Mouse (Mus musculus) 3134 (cell line): ENCODE data around the gene Golt1b.
"Not testable (repeated sequence)": the region's sequence is repeated elsewhere in the genome, so short reads cannot be mapped to it uniquely, and the experiment has no call there.

Experiments
- DNase-seq: peaks from one replicate; pipeline ENCODE4 v3.0.0-alpha.2; 2011; ENCODE audit warnings: low spot score; ENCODE audit not compliant: insufficient read length; ENCODE audit errors: extremely low read depth

The Golt1b gene

DNA sequence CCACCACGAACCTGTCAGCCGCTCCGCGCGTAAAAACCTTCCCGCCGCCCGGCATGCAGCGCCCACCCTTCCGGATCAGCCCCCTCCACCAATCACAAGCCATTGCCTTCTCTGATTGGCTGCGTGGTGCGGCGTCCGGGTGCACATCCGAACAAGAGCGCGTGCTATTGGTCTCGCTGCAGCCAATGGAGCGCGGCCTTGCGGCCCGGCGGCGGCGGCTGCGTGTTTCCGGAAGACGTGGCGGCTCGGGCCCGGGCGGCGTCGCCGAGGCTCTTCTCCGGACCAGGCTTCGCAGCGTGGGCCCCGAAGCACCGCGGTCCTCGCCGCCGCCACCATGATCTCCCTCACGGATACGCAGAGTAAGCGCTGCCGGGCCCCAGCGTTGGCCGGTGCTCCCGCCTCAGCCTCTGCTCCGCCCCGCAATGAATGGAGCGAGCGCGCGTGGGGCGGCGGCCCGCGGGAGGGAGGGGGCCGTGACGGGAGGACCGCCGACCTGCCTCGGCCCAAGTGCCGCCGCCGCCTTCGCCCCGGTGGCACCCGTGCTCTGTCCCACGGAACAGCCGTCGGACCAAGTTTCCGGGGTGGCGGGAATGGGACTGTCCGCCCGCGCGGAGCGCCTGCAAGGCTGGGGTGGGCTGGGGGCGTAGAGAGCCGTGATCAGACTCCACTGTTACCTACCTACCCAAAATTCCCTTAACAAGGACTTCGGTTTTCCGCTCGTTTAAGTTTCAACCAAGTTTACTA, at the start of gene Golt1b, which contains the start of gene Recql:
Gene Golt1b (plus strand): TSS at position 211 of the 744 bp plus-strand sequence.
Gene Recql (minus strand): TSS at position 77 of the 744 bp plus-strand sequence.
- peak; percentile 99 for DNase-seq

DNA sequence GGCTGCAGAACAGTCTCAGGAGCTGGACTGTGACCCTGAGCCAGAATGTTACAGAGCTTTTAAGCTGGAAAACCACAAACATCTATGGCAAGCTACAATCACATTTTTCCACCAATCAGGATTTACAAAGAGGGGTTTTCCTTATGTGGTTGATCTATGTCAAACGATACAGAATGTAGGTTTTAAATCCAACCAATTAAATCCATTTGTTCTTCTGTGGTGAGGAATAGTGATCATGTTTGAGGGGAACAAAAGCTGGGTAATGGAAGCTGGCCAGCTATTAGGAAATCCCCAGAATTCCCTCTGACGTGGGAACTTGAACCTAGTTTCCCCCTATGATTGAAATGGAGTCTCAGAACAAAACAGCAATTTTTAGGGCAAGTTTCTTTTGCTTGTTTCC, 48.1 kb upstream of the Golt1b start:
- DNase-seq: peak; percentile 54

DNA sequence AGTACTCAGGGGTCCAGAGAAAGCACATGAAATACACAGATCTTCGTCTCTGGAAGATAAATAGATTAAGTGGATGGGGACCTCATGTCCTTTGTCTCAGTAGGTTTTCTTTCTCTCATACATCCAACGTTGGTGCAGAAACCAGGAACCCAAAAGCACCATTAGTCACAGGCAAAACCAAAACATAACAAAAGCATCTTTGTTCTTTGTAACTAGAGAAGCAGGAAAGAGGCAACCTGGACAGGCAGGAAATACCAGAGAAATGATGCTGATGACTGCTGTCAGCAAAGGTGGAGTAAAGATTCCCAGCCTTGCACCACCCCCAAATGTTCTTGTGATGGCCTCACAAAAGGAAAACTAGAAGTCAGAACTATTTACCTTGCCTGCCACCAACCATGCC, 47.4 kb upstream of the Golt1b start:
- DNase-seq: peak; percentile 65

DNA sequence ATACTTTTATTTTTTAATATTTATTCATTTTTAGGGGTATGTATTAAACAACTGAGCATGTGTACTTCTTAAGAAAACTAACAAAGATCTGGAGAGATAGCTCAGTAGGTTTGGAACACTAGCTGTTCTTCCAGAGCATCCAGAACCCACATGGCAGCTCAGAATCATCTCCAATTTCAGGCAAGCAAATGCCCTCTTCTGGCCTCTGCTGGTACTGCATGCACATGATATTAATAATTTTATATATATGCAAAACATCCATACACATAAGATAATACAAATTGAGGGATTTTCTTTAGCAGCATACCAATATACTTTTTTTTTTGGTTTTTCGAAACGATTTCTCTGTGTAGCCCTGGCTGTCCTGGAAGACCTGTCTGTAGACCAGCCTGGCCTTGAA, 43.5 kb upstream of the Golt1b start:
- no peak for DNase-seq

DNA sequence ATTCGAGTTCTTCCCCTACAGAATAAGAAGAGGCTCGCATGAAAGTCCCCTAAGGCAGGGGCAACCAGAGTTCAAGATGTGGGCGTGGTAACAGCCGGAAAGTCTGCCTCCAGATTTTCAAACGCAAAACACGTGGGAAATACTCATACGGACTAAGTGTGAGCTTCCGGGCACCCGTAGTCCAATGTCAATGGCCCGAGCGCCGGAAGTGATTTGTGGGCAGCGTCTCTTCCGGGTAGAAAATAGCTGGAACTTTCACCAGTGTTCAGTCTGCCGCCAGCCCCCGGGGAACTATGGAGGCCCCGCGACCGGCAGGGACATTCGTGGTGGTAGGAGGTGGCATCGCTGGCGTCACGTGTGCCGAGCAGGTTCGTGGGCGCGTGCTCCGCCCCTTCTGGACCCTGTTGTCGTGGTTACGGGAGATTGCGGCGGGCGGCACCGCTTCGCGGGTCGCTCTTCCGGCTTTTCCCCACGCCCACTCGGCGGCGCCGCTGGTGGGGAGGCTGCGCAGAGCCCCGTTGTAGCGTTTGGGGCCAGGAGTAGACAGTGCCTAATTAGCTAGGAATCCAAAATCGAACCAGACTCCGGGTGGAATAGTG, 41.5 kb upstream of the Golt1b start, which contains the start of gene Pyroxd1:
Gene Pyroxd1 (plus strand): TSS at position 215 of the 599 bp plus-strand sequence.
- DNase-seq: peak; percentile 96

DNA sequence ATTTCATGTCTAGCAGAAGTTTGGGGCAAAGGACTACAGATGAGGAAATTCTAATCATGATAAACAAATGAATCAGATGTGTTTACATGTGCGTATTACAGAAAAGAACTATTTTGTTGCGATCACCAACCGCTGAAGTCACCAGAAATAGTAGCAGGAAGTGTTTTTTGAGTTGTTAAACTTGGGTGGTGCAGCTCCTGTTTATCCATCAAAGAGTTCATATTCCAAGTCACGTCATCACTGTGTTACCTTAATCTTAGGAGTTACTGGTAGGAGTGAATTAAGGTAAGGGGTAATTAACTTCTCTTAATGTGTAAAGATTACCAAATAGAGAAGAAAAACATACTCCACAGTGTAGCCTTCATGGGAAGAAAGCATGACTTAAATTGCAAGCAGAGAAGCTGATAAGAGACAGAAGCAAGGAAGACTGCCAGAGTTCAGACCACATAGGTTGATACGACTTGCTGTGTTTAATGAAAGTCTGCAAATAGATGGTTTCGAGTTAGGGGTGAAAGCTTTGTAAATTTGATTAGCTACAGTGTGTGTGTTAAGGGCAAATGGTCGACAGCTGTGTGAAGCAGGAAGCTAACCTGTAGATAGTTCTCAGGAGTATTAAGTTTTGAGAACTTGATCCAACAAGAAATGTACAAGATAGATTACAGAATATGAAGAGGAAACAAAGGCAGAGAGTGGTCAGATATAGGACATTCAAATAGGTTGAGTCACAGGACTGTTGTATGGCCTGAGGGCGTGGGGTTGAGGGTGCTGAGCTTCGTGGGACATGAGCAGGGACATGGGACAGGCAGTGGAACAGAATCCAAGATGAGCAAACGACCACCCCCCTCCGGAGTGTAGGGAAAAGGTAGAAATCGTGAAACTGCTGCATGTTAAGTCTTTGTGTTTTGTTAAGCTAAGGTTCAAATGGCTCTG, 40.6 kb upstream of the Golt1b start:
- no peak for DNase-seq

DNA sequence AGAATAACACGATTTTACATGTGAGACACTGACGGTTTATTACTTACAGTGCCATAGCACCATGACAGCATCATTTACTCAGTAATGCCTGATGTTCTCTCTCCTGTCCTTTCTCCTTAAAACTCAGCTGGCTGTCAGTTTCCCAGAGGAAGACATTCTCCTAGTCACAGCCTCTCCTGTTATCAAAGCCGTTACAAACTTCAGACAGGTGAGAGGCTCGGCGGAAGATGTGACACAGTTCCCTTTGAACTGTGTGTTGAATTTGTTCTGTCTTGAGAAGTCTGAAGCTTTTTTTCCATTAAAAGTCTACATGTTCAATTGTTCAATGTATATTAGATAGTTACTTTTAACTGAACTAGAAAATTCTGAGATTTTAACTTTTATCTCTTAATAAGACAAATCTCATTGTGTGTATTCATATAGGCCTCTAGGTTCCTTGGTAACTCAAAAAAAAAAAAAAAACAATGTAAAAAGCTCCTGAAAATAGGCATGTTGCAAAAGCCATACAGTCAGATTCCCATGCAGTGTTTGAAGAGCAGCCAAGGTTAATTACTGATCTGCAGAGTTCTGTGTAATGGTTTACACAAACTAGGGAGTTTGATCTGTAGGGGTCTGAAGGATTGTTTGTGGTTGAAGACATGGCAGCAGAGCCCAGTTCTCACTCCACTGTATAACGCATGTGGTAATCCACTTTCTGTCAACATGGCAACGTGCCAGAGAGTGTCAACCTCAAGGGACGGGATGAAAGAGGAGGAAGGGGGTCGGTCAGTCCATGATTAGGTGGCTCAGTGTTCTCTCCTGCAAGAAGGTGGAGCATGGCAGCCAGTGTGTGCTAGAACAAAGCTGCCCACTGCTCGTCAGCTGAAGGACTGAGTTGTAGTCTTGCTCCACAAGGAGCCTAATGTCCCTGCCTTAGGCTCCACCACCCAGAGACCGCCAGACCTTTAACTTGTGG, 39.3 kb upstream of the Golt1b start:
- DNase-seq: no peak

DNA sequence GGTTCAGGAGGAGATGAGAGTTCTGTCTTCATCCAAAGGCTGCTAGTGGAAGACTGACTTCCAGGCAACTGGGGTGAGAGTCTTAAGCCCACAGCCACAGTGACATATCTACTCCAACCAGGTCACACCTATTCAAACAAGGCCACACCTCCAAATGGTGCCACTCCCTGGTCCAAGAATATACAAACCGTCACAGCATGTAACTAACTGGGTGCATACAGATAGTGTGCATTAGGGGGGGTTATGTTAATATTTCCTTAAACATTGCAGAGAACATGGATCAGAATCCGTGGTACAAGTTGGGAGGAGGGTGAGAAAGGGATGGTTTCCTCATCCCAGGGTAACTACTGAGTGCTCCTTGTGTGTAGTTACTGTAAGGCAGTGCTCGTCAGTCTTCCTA, 34.9 kb upstream of the Golt1b start:
- DNase-seq: not testable (repeated sequence)

DNA sequence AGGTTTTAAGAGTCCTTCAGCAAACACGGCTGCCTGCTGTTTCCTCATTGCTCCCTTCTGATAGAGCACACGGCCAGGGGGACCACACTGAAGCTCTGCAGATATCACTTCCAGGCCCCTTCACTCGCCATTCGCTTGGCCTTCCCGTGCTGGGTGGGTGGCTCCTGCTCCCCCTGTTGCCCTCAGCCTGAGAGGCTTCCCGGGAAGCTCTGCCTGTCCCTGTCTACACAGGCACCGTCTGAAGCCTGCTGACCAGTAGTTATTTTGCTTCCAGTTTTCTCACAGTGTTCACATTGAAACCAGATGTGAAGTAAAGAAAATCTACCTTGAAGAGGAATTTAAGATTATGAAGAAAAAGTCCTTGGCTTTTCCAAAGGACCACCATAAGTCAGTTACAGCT, 29.9 kb upstream of the Golt1b start:
- no peak for DNase-seq

DNA sequence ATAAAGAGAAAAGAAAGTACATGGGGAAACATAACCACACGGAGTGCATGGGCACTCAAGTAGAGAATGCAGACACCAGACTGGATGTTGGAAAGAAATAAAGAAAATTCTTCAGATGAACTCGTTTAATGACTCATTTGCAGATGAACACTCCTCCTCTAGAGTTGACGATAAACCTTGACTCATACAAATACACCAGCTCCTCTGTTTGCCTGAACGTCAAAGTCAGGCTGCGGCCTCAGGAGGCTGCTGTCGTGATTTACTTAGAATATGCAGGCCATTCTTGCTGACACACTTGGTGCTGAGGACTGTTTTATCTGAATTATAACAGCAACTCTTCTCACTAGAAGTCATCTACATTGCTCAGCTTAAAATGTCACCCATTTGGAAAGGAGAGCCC, 25.0 kb upstream of the Golt1b start:
- no peak for DNase-seq

DNA sequence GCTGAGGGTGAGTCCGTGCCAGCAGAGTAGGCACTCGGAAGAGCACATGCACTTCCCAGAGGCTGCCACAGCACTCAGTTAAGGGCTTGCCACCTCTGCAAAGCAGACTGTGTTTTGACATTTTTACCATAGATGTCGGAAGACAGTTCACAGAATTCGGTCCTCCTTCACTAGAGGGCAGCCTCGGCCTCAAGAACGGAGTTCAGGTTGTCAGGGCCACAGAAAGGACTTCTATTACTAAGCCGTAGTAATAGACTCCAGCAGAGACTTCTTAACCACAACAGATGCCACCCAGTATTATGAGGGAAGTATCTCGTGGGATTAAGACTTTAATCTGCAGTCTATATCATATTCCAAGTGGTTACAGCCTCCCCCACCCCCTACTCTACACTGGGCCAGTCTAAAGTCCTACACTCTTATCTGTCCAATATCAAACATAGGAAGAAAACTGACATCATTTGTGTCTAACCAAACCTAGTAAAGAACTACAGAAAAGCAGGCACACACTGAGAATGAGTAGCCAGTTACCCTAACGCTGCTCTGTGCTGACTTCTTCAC, 23.9 kb upstream of the Golt1b start:
- DNase-seq: no peak

DNA sequence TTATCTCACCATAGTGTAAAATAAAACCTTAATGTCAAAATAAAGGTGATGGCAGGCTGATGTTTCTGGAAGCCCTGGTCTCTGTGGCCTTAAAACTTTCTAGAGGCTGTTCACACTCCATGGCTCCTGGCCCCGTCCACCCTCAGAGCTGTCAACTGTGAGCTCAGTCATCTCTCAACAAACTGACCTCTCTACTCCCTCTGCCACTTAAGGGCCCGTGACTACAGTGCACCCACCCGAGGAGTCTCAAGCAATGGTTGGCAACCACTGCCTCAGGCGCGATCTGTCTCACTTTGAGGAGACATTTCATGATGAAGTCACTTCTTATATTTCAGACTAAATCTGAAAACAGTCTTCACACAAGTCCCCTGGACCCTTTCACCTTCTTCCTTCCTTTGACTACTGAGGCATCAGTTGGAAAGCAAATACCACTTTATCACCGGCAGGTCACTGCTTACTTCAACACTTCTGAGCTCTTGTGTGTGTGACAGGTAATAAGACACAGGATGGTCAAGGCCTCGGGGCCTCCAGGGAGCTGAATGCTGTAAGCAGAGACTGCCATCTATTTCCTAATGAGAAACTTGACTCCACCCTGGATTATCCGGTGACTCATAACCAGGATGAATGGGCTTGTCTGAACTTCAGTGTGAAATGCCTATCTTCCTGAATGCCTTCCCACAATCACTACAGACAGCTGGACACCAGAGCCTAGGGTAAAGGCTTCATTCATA, 21.1 kb upstream of the Golt1b start:
- peak; percentile 48 for DNase-seq

DNA sequence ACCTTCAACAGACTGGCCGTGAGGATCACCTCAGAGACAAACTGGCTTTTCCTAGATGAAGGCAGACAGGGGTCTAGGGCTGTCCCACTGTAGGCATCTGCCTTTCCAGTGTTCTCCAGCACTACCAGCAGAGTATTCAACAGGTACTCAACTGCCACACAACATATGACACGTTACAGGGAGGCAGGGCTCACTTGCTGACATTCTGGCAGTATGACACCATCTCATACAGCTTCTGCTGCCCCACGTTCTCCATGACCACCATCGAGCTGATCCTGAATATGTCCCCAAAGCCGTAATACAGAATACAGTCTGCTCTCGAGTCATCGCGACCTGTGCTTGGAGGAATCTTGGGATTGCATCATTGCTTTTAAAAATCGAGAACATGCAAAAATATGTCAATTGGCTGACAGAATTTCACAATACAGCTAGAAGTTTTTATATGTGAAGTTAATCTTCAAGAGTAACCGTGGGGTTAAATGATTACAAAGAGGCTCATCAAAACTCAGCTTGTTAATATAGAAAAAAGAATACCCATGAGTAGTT, 20.5 kb upstream of the Golt1b start:
- DNase-seq: no peak

DNA sequence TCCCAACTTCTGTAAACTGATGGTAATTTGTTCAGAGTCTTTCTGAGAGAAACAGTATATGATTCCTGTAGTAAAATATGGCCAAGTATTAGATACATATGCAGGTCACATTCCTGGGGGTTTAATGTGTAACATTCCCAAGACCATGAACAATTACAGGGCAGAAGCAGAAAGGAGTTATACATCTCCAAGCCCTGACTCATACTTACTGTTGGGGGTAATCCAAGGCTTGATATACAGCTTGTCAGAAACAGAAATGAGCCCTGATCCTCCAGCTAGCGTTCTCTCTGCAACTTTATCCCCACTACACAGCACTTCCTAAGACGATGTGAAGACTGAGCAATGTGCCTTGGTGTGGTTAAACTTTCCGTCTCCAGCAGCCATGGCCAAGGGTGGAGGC, 19.5 kb upstream of the Golt1b start:
- no peak for DNase-seq

DNA sequence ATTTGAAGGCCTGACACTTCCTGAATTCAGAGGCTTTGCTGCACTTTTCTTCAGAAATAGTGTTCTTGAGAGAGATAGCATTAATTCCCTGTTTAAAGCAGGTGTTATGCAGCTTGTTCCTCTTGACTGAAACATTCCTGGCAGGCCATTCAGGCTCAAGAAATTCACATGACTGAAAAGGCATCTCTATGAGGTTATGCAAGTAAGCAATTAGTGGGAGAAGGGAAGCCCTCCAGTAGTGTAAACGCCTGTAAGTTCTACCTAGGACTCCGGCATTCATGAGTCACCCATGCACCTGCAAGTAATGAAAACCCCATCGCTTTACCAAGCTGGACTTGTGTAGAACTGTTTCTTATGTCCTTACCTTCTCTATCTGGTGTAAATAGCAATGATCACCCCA, 17.5 kb upstream of the Golt1b start:
- DNase-seq: no peak

DNA sequence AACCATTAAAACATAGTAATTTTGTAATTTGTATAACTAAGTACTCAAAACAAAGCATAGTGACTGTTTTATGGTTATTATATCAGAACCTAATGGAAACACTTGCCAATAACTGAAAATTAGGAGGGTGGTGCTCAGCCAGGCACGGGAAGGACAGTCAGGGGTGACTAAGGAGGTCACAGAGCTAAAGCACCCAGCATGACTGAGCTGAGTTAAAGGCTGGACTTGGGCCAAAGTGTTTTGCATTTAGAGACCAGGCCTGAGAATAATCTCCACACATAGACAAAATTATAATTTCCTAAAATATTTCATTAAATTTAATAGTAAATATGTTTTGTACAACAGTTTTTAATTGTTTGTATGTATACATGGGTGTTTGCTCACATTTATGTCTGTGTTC, 9.9 kb upstream of the Golt1b start:
- DNase-seq: no peak

DNA sequence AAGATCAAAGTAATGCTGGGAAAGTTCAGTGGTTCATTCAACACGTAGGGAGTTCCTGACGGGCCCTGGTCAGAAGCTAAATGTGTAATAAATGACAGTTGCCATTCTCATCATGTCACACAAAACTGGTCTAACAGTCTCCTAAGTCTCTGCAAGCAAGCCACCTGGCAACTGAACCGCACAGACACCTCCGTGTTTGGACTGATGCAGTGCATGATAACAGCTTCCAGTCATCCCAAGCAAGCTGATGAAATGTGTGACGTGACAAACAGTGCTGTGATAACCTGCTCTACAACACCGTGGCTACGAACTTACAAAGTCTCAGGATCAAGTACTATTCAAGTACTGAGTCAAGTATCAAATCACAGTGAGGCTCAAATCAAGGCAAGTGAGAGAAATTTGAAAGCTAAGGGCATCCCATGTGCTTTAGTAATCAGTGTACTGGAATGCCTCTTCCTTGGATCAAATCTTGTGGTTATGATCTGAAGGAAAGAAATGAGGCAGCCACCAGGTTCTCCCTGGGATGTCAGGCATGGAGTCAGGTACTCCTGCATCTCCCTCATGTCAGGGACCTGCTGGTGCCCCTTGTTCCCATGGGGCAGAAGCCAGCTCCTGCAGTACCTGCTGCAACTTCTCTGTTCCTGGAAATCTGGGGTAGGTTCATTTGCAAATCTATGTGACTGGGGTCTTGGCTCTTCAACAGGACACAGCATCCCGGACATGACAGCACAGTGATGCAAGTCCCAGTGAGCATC, 8.3 kb upstream of the Golt1b start:
- DNase-seq: no peak

DNA sequence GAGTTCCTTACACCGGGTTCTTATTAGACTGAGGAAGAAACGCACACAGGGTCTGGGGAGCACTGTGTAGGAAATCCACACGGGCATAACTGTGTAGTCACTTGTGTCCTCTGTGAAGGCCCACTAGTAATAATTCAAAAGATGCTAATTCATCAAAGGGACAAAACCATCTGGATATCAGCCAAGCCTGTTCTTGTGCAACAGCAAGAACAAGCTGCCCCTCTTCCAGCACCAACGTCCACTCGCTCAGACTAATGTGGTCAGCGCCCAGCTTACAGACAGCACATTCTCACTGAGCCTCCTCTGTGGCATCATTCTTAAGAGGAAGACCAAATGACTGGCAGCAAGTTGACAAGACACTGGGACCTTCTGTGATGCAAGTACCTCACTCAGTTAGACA, 7.1 kb upstream of the Golt1b start:
- no peak for DNase-seq
